Mouse (Mus musculus) stomach, embryonic 16.5 days (tissue): ENCODE results near the gene Gm49405. TPM values are rescaled to one million over a fixed set of nuclear protein-coding genes. Genes with fewer than 3 reads are reported as not detected.
"Not testable (repeated sequence)": the region's sequence is repeated elsewhere in the genome, so short reads cannot be mapped to it uniquely, and the experiment has no call there.

Source experiments
- ATAC-seq: fragments of 200-750 bp; cut with Nextera tagmentation; 2 replicates; pipeline ENCODE4 v1.8.0; 2017; ENCODE audit warnings: moderate number of reproducible peaks, moderate TSS enrichment; ENCODE audit not compliant: insufficient read depth, low FRiP score
- H3K27ac ChIP-seq: fragments of 300-500 bp; sonication (generic); 2 replicates; pipeline ENCODE4 v1.5.1; 2014; ENCODE audit warnings: low read length
- H3K27me3 ChIP-seq: fragments of 300-500 bp; sonication (generic); 2 replicates; pipeline ENCODE4 v1.6.1; 2014; ENCODE audit warnings: low read length, control low read depth, mixed read lengths; ENCODE audit not compliant: control insufficient read depth, insufficient read depth
- H3K36me3 ChIP-seq: fragments of 300-500 bp; sonication (generic); 2 replicates; pipeline ENCODE4 v1.6.1; 2014; ENCODE audit warnings: low read length; ENCODE audit not compliant: control insufficient read depth, insufficient read depth
- H3K4me1 ChIP-seq: fragments of 300-500 bp; sonication (generic); 2 replicates; pipeline ENCODE4 v1.6.1; 2014; ENCODE audit warnings: low read length, control low read depth, mixed read lengths; ENCODE audit not compliant: control insufficient read depth, insufficient read depth
- H3K4me2 ChIP-seq: fragments of 300-500 bp; sonication (generic); 2 replicates; pipeline ENCODE4 v1.6.1; 2014; ENCODE audit warnings: low read depth, low read length, mixed read lengths
- H3K4me3 ChIP-seq: fragments of 300-500 bp; sonication (generic); replicated peaks from 2 replicates; pipeline ENCODE4 v1.5.1; 2014; ENCODE audit warnings: mild to moderate bottlenecking, low read length
- H3K9ac ChIP-seq: fragments of 300-500 bp; sonication (generic); 2 replicates; pipeline ENCODE4 v1.6.1; 2014; ENCODE audit warnings: low read length
- H3K9me3 ChIP-seq: fragments of 300-500 bp; sonication (generic); replicated peaks from 2 replicates; pipeline ENCODE4 v1.6.1; 2016; ENCODE audit warnings: low read length, control low read depth; ENCODE audit not compliant: control insufficient read depth
- WGBS: fragments of 180-500 bp; shearing (Covaris S2); extraction: QIAGEN DNeasy Blood & Tissue Kit; methylation state at CpG from one replicate; pipeline ENCODE4 v1.1.7; 2014; 5-methylcytosine and 5-hydroxymethylcytosine counted together
- polyA plus RNA-seq: library from polyadenylated mRNA; unstranded; fragments of >200 nt; fragmentation: Nextera tagmentation; extraction: Ambion mirVana; gene quantifications from 2 replicates; pipeline ENCODE4 v1.2.1, GENCODE M21; 2015

Gene Gm49405
- 2.8 and 3.4 TPM in 2 replicates for polyA plus RNA-seq

DNA sequence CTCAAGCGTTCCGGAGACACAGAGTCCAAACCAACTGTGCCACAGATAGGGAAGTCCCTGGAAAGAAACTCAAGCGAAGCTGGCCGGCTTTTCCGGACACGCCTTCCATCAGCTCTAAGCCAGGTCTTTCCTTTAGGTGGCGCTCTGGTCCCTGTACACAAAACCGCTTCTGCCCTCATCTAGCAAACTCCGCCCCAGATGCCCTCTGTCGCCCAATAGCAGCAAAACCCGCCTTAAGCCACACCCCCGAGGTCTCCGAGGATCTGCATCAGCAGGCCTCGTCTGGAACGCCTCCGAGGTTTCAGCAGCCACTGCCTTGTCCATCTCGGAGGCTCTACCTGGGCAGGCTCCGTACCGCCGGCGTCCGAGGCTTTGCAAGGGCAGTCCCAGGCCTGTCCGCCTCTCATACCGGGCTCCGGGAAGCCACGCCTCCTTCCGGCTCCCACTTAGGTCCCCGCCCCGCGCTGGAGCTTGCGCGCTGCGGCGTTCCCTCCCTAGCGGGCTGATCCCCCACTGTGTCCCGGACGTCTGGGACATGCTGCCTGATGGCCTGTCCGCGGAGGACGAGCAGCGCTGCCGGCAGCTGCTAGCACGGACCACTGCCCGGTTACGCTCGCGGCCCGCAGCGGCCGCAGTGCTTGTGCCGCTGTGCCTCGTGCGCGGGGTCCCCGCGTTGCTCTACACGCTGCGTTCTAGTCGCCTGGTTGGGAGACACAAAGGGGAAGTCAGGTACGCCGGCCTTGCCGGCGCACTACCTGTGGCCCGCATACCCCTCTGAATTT is at the start of gene Gm49405, which contains the start of gene Nudt8:
Gm49405 (plus strand) TSS at position 508 of the 782 bp plus-strand sequence.
Nudt8 (plus strand) TSS at position 462 of the 782 bp plus-strand sequence.
- under 1% methylated on average over 64 of the region's 64 CpGs for WGBS
- ATAC-seq, result peak; percentile 93
- H3K4me1 ChIP-seq, result peaks cover 16% of the 10 kb centered on the region
- H3K4me3 ChIP-seq, result peak within 1 kb of the TSS; percentile 87
- H3K27ac ChIP-seq, result peak within 1 kb of the TSS; percentile 97
- no peaks in the 10 kb centered on the region for H3K36me3 ChIP-seq
- peak within 1 kb of the TSS; percentile 82 for H3K4me2 ChIP-seq
- H3K9me3 ChIP-seq, result no peaks in the 10 kb centered on the region
- H3K27me3 ChIP-seq, result no peaks in the 10 kb centered on the region
- peak within 1 kb of the TSS; percentile 91 for H3K9ac ChIP-seq

DNA sequence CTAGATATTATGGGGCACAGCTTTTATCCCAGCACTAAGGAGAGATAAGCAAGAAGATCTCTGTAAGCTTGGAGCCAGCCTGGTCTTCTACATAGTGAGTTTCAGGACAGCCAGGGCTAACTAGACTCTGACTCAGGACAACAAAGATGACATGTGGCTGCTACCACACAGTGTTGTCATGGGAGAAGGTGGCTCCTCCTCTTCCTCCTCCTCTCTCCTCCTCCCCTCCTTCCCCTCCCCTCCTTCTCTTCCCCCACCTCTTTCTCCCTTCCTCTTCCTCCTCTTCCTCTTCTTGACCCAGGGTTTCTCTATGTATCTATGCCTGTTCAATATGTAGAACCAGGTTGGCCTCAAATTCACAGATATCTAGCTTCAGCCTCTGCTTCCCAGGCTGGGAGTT is 49.0 kb upstream of the Gm49405 start:
- Histone ChIP-seq H3K4me2 (no peak overlapping the region), H3K27me3 (no peaks in the 10 kb centered on the region), H3K9ac (no peak overlapping the region), H3K4me1 (no peaks in the 10 kb centered on the region), H3K4me3 (no peak overlapping the region), H3K36me3 (no peaks in the 10 kb centered on the region), H3K9me3 (no peaks in the 10 kb centered on the region), H3K27ac (no peak overlapping the region)
- ATAC-seq, result no peak

DNA sequence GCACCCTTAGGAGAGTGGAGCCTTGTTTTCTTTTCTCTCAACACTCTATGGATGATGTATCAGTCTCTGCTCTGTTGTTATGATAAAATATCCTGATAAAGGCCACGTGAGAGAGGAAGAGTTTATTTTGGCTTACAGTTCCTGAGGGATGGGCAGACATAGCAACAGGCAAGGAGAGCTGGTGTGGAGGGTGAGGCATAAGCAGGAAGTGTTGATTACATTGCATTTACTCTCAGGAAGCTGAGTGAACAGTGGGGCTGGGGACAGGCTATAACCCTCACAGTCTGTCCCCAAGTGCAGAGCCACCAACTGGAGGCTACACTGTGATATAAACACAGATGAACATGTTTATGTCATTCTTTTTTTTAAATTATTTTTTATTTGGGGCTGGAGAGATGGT is 48.3 kb upstream of the Gm49405 start:
- Histone ChIP-seq H3K36me3 (no peaks in the 10 kb centered on the region), H3K9ac (no peak overlapping the region), H3K4me1 (no peaks in the 10 kb centered on the region), H3K27ac (no peak overlapping the region), H3K27me3 (no peaks in the 10 kb centered on the region), H3K9me3 (no peaks in the 10 kb centered on the region), H3K4me2 (no peak overlapping the region), H3K4me3 (no peak overlapping the region)
- WGBS, result 28% methylated on average over 1 of the region's 1 CpGs
- no peak for ATAC-seq

DNA sequence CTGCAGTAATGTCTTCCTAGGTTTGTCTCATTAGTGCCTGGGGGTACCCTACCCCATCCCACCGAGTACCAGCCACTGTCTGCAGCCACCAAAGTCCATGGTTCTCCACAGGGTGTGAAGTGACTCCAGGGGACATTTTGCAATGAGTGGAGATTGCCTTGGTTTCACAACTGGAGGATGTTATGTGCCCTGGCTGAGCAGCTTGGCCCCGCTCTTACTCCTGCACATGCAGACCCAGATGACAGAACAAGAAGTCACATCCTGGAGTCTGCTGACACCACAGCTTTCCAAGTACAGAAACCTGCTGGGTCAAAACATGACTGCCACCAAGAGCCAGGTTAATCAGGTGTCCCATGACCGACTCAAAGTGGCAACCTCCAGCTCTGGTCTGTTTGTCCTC is 45.4 kb upstream of the Gm49405 start:
- 67% methylated on average over 3 of the region's 3 CpGs for WGBS
- Histone ChIP-seq H3K9me3 (no peaks in the 10 kb centered on the region), H3K4me1 (no peaks in the 10 kb centered on the region), H3K27me3 (no peaks in the 10 kb centered on the region), H3K27ac (no peak overlapping the region), H3K36me3 (no peaks in the 10 kb centered on the region), H3K4me3 (no peak overlapping the region), H3K9ac (no peak overlapping the region), H3K4me2 (no peak overlapping the region)
- no peak for ATAC-seq

DNA sequence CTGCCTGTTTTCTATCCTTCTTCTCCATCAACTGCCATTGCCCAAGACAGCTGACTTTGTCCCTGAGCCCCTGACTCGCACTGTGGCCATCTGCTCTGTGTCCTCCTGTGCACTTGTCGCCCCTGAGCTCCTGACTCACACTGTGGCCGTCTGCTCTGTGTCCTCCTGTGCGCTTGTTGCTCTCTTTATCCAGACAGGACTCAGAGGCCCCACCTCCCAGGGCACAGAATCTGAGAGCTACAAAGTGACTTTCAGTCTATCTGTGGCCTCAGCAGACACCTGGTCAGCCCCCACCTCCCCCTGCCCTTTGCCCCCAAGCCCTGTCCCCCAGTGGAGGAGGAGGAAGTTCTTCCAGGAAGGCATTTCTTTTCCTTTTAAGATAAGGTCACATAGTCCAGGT is 44.6 kb upstream of the Gm49405 start:
- Histone ChIP-seq H3K36me3 (no peaks in the 10 kb centered on the region), H3K4me3 (no peak overlapping the region), H3K9ac (no peak overlapping the region), H3K4me2 (no peak overlapping the region), H3K27ac (no peak overlapping the region), H3K27me3 (no peaks in the 10 kb centered on the region), H3K4me1 (no peaks in the 10 kb centered on the region), H3K9me3 (no peaks in the 10 kb centered on the region)
- ATAC-seq, result no peak; the same call in 1 of the 2 replicates
- 35% methylated on average over 4 of the region's 4 CpGs for WGBS

DNA sequence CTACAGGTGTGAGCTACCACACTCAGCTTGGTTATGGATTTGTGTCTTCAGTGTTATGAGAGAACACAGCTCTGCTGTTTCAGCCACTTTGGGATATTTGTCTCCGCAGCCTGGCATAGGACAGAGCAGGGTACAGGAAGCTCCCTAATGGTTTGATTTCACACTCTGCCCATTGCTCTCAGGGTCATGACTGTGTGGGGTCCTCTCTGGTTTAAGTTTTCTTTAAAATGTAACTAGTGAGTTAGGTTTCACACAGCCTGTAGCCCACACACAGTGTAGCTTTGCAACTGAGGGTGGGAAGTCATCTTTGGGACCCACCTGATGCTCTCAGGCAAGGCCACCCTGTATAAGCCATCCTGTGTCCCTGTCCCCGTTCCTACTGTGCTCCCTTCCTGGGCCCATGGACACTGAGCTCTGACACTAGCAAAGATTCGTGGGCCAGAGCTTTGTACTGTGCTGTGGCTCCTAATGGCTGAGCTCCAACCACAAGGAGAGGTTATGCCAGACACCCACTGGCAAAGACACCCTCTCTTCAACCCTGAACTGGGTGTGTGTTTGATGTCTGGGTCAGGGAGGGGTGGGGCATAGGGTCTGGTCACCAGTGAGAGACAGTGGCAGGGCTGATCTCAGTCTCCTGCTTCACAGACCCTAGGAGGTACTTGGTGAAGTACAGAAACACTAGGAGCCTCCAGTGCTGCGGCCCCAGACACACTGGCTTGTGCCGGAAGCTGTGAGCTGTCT is 43.0 kb upstream of the Gm49405 start:
- not testable (repeated sequence) for H3K4me1 ChIP-seq, ATAC-seq
- WGBS, result 69% methylated on average over 5 of the region's 5 CpGs

DNA sequence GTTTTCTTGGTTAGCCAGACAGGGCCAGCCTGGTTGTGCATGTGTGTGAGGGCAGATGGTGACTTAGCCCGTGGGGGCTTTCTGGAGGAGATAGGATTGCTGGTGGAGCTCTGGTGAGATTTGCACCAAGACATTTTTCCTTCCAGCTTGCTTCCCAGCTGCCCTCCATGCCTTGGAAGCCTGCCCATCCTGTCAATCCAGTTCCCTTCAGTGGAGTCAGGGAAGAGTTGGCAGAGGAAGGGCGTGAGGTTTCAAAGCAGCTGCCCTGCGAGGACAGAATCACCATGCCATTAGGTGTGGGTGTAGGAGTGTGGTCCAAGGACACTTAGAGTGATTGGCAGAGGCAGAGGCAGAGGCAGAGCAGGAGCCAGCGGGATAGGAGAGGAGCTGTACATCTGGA is 42.0 kb upstream of the Gm49405 start, which contains the start of gene Aldh3b3:
Aldh3b3 (plus strand) TSS at position 176 of the 400 bp plus-strand sequence.
- no peak for ATAC-seq
- H3K27ac ChIP-seq, result no peak within 1 kb of the TSS
- H3K4me2 ChIP-seq, result no peak within 1 kb of the TSS
- no peak within 1 kb of the TSS for H3K4me3 ChIP-seq
- no peaks in the 10 kb centered on the region for H3K36me3 ChIP-seq
- H3K4me1 ChIP-seq, result no peaks in the 10 kb centered on the region
- WGBS, result 58% methylated on average over 4 of the region's 4 CpGs
- H3K27me3 ChIP-seq, result no peaks in the 10 kb centered on the region
- no peaks in the 10 kb centered on the region for H3K9me3 ChIP-seq
- no peak within 1 kb of the TSS; the same call in 1 of the 2 replicates for H3K9ac ChIP-seq

More for the DNA sequence above, 43.0 kb upstream of the Gm49405 start:
- H3K27me3 ChIP-seq, H3K4me2 ChIP-seq, H3K4me3 ChIP-seq, H3K27ac ChIP-seq, H3K9ac ChIP-seq, H3K36me3 ChIP-seq, H3K9me3 ChIP-seq: not testable (repeated sequence)

DNA sequence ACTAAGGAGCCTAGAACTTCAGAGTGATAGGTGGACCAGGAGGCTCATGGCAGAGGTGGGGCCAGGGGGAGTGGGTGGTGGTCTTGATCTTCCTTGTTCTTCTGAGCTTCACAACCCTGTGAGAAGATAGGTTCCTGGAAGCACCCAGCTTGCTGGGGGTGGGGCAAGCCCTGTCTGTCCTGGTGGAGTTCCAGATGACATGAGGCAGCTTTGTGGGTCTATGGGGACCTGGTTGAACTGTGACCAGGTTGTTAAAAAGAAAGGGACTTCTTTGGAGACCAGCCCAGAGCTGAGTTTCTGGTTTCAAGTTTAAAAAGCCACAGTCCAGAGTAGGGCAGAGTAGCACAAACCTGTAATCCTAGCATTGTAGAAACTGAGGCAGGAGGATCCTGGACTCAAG is 41.4 kb upstream of the Gm49405 start:
- Histone ChIP-seq H3K27me3 (no peaks in the 10 kb centered on the region), H3K4me2 (no peak overlapping the region), H3K9me3 (no peaks in the 10 kb centered on the region), H3K36me3 (no peaks in the 10 kb centered on the region), H3K4me1 (no peaks in the 10 kb centered on the region), H3K4me3 (no peak overlapping the region), H3K27ac (no peak overlapping the region), H3K9ac (no peak overlapping the region)
- no peak for ATAC-seq

DNA sequence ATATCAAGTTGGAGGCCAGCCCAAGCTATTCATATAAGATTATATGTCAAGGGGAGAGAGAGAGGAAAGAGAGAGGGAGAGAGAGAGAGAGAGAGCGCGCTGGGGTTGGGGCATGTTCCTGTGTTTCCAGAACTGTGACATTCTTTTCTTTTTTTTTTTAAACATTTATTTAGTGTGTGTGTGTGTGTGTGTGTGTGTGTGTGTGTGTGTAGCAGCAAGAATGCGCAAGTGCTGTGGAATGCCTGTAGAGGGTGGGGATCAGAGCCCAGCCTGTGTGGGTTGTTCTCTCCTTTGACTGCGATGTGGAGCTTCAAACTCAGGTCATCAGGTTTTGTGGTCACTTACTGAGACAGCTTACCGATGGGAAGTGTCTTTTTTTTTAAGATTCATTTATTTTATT is 40.2 kb upstream of the Gm49405 start:
- Histone ChIP-seq H3K4me1 (no peaks in the 10 kb centered on the region), H3K27ac (no peak overlapping the region), H3K9me3 (no peaks in the 10 kb centered on the region), H3K4me3 (no peak overlapping the region), H3K36me3 (no peaks in the 10 kb centered on the region), H3K9ac (no peak overlapping the region), H3K4me2 (no peak overlapping the region), H3K27me3 (no peaks in the 10 kb centered on the region)
- 65% methylated on average over 5 of the region's 5 CpGs for WGBS
- ATAC-seq, result no peak
